Mouse (Mus musculus) Muller cell, postnatal 12 days (primary cell): Measurements from ENCODE around the gene Hist1h1a.

Source experiments
- DNase-seq: peaks from one replicate; pipeline ENCODE4 v3.0.0-alpha.2; 2015; ENCODE audit errors: inconsistent ontology term

Hist1h1a gene

DNA sequence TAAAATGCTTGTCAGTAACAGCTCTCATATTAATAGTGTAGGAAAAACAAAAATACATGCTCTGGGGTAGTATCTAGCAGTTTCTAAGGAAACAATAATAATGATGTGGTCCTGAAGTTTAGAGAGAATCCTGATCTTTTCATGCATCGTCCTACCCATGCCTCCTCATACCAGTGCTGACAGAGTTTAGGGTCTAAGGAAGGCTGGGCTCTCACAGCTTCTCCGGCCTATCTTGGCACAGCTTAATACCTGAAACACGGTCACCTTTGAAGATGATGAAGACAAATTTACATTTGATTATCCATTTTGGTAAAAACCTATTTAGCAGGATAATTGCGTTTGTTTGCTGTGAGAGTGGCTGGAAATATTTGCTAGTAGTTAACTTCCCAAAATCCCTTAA is 19.5 kb upstream of the Hist1h1a start:
- no peak for DNase-seq

DNA sequence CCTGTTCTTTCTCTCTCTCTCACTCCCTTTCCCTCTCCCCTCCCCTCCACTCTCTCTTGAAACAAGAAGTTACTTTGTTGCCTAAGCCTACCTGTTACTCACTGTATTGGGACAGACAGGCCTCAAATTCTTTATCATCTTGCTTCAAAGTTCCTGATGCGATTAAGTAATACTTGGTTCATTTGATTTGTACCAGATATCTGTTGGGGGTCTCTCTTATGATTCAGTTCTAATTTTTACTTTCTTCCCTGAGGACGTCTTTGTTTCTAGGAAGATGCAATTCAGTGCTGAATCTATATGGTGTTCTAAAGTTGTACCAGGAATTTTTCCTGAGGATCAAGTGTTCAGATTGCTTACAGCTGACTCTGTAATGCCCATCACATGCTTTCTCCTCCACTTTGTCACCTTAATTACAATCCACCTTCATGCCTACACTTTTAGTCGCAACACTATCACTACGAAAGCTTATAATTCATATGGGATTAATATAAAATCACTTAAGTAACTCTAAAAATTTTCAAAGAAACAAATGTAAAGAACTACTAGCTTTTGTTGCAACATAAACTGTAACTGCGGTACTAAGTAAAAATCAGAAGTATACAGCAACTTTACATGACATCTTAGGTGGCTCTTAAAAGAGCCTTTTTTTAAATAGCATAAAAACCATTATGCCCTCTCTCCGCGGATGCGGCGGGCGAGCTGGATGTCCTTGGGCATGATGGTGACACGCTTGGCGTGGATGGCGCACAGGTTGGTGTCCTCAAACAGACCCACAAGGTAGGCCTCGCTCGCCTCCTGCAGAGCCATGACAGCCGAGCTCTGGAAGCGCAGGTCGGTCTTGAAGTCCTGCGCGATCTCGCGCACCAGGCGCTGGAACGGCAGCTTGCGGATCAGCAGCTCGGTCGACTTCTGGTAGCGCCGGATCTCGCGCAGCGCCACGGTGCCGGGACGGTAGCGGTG is 18.8 kb upstream of the Hist1h1a start:
- DNase-seq = peak; percentile 17

DNA sequence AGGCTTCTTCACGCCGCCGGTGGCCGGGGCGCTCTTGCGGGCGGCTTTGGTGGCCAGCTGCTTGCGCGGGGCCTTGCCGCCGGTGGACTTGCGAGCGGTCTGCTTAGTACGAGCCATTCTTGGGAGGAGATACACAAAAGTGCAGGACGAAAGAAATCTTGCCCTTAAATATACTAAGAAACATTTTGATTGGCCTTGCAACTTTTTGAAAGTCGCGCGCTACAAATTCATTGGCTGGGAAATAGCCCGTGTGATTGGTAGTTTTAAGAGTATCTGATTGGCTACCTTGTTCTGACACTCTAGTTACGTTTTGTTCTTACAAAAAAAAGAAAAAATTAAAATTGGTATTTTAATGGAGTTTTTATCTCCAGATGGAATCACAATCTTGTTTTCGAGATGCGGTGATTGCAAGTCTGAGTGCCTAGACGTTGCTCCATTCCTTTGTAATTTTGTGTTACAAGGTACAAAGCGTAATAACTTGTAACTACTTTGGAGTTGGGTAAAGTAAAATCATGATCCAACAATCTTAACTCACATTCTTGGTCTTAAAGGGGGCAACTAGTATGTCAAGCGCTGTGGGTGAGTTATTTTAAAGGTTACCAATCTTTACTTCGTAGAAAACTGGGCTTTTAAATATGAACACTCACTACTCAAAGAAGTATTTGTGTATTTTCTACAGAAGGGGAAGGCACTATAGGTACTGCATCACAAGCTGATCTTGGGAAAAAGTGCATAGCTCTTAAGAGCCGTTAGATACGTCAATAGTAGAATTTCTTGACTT is 17.9 kb upstream of the Hist1h1a start, which contains the start of gene Hist1h3c:
Hist1h3c (minus strand) TSS at position 222 of the 781 bp plus-strand sequence.
- DNase-seq = peak; percentile 91

DNA sequence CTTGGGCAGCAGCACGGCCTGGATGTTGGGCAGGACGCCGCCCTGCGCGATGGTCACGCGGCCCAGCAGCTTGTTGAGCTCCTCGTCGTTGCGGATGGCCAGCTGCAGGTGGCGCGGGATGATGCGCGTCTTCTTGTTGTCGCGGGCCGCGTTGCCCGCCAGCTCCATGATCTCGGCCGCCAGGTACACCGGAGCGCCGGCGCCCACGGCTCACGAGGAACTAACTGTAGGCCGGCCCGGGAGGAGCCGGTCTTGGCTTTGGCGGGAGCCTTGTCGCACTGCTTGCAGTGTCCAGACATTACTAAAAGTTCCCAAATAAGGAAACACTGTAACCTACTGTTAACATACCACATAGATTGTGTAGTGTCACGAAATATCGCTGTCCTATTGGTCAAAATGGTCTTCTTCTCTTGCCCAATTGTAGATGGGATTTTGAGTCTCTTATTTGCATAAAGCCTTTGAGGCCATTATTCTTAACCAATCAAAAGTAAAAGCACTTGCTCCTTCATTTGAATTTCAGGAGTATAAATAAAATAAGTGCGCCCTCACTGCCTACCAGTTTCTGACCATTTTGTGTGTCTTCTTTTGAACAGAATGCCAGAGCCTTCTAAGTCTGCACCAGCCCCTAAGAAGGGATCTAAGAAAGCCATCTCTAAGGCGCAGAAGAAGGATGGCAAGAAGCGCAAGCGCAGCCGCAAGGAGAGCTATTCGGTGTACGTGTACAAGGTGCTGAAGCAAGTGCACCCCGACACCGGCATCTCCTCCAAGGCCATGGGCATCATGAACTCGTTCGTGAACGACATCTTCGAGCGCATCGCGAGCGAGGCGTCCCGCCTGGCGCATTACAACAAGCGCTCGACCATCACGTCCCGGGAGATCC is 17.0 kb upstream of the Hist1h1a start, which contains the start of gene Hist1h2bb:
Hist1h2bb (plus strand) TSS at position 534 of the 880 bp plus-strand sequence.
- DNase-seq = peak; percentile 94

DNA sequence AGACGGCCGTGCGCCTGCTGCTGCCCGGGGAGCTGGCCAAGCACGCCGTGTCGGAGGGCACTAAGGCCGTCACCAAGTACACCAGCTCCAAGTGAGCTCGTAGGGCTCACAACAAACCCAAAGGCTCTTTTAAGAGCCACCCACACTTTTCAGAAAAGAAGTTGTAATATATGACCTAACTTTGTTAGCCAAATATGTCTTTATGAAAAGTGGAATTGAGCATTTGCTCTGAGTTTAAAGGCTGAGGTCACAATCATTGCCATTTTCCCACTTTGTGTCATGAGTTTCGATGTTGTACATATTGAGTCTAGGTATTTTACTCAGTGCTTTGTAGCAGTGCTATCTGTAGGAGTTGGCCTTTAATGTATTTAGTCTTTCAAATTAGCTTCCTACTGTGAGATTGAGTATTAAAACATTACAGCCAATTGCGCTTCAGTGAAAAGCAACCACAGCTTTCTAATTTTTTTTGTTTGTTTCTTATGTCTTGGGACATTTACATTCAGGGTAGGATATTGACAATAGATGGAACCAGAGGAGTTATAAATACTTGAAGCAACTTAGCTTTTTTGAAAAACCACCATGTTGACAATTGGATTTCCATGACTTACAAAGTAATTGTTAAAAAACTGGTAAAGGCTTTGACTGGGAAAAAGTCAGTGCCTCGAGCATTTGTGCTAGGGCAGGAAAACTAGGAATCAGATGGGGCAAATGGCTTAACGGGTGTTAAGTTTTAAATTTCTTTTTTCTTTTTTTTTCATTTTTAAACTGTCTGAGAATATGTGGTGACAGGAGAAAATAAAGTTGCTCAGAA is 16.2 kb upstream of the Hist1h1a start:
- DNase-seq = peak; percentile 55

DNA sequence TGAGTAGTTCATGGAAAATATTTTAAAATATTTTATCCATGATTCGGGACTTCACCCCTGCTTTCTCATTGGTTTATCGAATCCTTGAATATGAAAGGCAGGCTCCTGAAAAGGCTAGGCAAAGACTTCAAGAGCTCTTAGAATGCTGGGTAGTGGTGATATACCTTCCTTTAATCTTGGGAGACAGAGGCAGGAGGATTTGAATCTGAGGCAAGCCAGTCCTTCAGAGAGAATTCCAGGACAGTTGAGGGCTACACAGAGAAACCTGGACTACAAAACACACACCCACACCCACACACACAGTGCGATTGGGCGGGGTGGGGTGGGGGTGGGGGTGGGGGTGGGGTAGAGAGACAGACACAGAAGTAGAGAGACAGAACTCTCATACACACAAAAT is 15.6 kb upstream of the Hist1h1a start:
- no peak for DNase-seq

DNA sequence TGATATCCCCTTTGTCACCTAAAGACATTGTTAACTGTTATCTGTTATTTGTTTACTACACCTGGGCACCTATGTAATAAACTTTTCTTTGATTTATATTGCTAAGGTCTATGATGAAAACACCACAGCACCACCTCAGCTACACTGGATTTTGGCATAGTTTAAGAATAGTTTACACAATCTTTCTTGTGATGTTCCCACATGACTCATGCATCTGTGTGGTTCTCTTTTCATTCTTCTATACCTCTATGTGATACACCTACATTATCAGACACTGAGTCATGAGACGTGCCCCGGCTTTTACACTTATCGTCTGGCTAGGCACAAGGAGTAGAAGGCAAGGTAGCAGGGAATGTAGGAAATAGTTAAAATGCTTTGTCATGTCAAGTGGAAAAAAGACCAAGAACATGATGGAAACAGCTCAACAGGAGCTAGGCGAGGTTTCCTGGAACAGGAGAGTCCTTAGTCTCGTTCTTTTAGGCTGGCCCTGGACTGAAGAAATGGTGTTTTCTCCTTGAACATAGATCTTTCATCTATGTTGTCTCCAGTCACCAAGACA is 13.8 kb upstream of the Hist1h1a start:
- DNase-seq = peak; percentile 47

DNA sequence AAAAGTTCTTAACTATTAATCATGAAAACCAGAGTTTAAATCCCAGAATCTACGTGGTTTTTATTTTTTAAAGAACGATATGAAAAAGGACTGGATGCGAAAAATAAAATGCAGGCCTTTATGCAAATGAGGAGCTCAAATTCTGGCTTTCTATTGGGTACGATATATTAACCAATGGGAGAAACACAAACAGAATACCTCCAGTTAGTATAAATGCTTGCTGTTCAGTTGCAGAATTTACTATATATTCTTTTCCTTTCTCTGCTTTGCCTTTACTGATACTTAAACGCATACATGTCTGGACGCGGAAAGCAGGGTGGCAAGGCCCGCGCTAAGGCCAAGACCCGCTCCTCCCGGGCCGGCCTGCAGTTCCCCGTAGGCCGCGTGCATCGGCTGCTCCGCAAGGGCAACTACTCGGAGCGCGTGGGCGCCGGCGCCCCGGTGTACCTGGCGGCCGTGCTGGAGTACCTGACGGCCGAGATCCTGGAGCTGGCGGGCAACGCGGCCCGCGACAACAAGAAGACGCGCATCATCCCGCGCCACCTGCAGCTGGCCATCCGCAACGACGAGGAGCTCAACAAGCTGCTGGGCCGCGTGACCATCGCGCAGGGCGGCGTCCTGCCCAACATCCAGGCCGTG is 12.5 kb upstream of the Hist1h1a start, which contains the start of gene Hist1h2ab:
Hist1h2ab (plus strand) TSS at position 288 of the 639 bp plus-strand sequence.
- peak; percentile 90 for DNase-seq

DNA sequence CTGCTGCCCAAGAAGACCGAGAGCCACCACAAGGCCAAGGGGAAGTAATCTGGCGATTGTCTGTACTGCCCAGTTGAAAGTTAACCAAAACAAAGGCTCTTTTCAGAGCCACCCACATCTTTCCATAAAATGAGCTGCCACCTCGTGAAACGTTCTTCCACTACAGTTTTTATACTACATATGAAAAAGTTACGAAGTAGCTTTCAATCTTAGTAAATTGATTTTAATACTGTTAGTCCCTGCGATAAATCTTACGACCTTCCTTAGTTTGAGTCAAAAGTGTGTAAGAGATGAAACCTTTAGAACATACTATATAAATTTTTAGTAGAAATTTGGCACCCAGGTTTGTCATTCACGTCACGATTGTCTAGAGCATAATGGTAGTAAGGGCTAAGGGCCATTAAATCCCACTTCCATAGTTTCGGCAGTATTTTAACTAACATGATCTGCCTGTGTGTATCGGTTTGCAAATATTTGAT is 11.9 kb upstream of the Hist1h1a start:
- DNase-seq = peak; percentile 46

DNA sequence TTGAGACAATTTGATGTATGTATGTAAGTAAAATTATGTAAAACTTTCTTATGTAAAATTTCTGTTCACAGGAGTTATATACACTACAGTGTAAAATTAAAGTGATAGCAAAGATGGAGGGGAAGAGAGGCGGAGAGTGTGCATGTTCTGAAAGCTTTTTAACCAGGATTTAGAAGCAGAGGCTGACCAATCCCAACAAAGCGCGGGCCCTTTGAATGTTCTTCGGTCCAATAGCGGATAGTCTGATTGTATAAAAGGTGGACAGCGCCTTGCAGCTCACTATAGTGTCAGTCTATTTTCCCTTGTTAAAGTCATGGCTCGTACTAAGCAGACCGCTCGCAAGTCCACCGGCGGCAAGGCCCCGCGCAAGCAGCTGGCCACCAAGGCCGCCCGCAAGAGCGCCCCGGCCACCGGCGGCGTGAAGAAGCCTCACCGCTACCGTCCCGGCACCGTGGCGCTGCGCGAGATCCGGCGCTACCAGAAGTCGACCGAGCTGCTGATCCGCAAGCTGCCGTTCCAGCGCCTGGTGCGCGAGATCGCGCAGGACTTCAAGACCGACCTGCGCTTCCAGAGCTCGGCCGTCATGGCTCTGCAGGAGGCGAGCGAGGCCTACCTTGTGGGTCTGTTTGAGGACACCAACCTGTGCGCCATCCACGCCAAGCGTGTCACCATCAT is 11.3 kb upstream of the Hist1h1a start, which contains the start of gene Hist1h3b:
Hist1h3b (plus strand) TSS at position 201 of the 675 bp plus-strand sequence.
- peak; percentile 93 for DNase-seq

DNA sequence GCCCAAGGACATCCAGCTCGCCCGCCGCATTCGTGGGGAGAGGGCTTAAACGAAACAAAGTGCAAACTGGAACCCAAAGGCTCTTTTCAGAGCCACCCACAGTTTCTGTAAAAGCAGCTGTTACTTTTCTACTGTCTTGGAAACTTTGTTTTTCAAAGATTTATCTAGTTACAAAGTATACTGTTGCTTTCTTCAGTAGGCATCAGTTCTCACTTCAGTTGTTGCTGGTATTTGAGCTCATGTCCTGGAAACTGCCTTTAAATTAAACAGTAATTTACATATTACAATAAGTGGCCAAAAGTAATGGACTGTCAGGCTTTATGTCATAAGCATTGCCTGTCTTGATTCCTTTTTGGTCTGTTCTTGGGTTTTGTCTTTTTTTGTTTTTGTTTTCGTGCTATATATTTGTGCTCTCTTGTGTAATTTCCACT is 10.7 kb upstream of the Hist1h1a start:
- DNase-seq = no peak

DNA sequence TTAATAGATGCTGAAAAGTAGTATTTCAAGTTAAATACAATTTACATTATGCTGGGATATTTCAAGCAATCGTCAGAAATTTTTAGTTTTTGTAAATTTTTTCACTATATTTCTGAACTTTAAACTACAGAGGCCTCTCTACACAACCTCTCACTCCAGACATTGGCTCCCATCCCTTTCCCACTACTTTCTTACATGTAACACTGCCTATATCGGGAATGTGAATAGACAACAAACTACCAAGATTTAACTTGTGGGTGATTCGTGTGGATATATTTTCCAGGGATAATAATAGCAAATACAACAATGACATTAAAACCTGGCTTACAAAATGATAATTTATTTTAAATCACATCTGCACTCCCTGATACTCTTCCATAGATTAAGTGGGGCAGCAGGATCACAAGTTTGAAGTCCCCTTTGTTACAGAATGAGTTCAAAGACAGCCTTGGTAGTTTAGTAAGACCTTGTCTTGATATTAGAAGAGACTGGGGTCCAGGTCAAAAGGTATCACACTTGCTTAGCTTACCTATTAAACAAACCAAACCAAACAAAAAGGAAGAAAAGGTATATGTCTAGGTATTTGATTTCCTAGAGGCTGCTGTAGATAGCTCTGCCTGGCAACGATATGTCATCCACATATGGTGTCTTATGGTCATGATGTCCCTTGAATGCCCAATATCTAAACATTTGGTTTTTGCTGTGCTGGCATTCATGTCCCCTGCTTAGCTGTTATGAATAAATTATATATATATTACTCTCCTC is 10.0 kb upstream of the Hist1h1a start:
- no peak for DNase-seq

DNA sequence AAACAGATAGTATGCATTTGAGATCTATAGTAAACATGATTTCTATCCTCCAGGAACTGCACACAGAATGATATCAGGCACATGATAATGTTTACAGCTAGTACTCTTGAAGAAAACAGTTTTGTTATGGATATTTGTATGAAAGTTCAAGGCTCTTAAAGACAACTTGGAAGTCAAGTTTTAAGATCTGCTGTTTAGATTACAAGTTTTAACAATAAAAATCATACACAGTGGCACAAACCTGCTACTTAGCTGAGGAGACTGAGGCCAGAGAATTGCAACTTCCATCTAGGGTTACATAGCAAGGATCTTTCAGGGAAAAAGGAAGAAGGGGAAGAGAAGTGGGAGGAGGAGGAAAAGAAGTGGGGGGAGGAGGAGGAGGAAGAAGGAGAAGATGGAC is 8.5 kb upstream of the Hist1h1a start:
- DNase-seq = no peak

DNA sequence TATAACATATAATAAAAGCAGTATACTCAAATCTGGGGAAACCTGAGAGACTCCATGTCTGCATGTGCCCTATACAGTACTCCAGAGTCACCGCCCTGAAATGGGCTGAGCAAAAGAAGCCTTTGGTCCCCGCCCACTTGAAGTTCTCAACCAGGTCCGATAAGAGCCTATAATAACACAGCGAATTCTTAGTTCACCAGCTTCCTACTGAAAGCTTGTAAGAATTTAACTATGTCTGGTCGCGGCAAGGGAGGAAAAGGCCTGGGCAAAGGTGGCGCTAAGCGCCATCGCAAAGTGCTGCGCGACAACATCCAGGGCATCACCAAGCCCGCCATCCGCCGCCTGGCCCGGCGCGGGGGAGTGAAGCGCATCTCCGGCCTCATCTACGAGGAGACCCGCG is 6.7 kb upstream of the Hist1h1a start, which contains the start of gene Hist1h4b:
Hist1h4b (plus strand) TSS at position 224 of the 400 bp plus-strand sequence.
- DNase-seq = peak; percentile 84

DNA sequence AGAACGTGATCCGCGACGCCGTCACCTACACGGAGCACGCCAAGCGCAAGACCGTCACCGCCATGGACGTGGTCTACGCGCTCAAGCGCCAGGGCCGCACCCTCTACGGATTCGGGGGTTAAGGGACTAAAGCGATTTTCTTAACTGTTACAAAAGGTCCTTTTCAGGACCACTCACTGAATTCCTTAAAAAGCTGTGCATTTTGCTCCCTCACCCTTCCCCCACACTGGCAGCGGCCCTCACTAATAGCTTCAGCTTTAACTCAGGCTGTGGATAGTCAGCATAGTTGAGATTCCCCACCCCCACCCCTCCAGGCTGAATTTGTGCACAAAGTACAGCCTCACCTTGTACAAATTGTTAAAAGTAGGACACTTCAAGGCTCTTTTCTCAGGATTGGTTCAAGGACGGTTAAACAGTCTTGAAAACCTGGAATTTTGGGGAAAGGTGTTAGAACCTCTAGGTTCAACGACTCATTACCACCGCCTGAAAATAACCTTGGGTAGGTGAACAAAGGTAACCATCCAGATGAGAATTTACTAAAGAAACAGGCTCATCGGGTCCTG is 6.2 kb upstream of the Hist1h1a start:
- peak; percentile 83 for DNase-seq

DNA sequence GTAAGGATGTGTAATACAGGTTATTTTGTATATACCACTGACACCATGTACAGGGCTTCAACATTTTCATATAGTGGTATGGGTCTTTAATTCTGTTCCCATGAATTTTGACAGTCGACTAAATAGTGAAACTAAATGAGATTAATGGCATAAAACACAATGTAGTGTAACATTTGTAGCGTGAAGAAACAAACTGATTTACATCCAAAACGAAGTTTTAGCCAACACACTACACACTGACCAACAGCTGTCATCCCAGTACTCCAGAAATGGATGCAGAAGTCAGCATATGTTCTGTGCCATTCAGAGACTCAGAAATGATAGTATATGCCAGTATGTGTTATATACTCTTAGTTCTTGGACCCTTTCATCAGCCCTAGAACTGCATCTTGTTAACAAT is 5.5 kb upstream of the Hist1h1a start:
- DNase-seq = no peak

DNA sequence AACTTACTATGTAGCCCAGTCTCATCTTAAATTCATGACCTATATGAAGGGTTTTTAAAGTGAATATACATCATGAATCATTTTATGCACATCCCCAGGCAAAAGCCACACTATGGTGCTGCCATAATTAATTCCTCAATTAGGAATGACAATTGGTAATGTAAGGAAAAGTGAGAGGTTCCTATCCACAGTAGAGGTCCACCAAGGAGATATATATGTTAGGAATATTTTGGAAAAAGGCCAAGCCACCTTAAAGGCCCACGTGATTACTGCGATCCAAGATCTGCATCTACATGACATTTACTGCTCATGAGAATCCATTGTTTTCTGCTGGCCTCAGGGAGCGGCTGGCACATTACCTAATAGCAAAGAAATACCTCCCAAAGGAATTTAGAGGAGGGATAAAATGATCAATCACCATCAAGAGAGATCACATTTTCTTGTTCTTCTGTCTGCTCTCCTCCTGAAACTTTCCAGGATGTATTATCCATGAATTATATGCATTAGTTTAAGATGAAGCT is 4.2 kb upstream of the Hist1h1a start:
- DNase-seq = no peak
